In genomic region chr10:17418227-17418685, GRCm38 (mm10) we compare ENCODE assay signal across 12 mouse cellular contexts.
DNase-seq lines count a peak whose midpoint lies in the region; ATAC-seq and TF ChIP-seq lines count a peak whose summit lies in the region.
"Had no signal": no experiment of that assay in that cellular context is flagged by ENCODE, and none has a peak within 500 bp of the region (broad histone marks: within the 10 kb centered on the region; RNA-seq: fewer than 3 reads in every experiment).

No protein-coding gene starts in this region.

- H3K9me3 ChIP-seq in liver, embryonic 12.5 days (replicated peaks): no peaks in the 10 kb centered on the region
- H3K9me3 ChIP-seq in forebrain, embryonic 13.5 days (replicated peaks): no peaks in the 10 kb centered on the region
- H3K9me3 ChIP-seq: hindbrain, embryonic 15.5 days had no signal

- H3K4me3 ChIP-seq in liver, adult 2 months (ENCODE audit: insufficient read depth, low read depth, low read length): no peak overlapping the region
- no peak overlapping the region for H3K4me3 ChIP-seq in liver, embryonic 12.5 days
- H3K4me3 ChIP-seq in forebrain, embryonic 13.5 days: no peak overlapping the region
- H3K4me3 ChIP-seq: erythroblast, embryonic 14.5 days; hindbrain, embryonic 15.5 days had no signal

- no peaks in the 10 kb centered on the region for H3K36me3 ChIP-seq in liver, adult 2 months (ENCODE audit: control insufficient read depth, insufficient read depth, low read length)
- no peaks in the 10 kb centered on the region for H3K36me3 ChIP-seq in liver, embryonic 12.5 days
- H3K36me3 ChIP-seq in forebrain, embryonic 13.5 days (ENCODE audit: poor library complexity, severe bottlenecking): no peaks in the 10 kb centered on the region
- H3K36me3 ChIP-seq: hindbrain, embryonic 15.5 days had no signal

- TF ChIP-seq POLR2A in liver, adult 2 months (IDR thresholded peaks at IDR 0.05; ENCODE audit: extremely low read depth, insufficient read depth, low read length): no peak

- ATAC-seq in liver, embryonic 12.5 days: no peak
- ATAC-seq in hematopoietic stem cell, adult 5-6 weeks (replicated peaks in 1 of 2; ENCODE audit: insufficient read depth in 1 of 2, low FRiP score in 2 of 2, low TSS enrichment in 1 of 2, low read depth in 1 of 2, poor library complexity in 2 of 2, severe bottlenecking in 2 of 2): peak; percentile 75 to 87
- no peak for ATAC-seq in forebrain, embryonic 13.5 days
- ATAC-seq: liver, postnatal 0 days had no signal

- no peak overlapping the region for H3K4me2 ChIP-seq in liver, embryonic 12.5 days
- no peak overlapping the region for H3K4me2 ChIP-seq in forebrain, embryonic 13.5 days
- H3K4me2 ChIP-seq: hindbrain, embryonic 15.5 days had no signal

- H3K79me2 ChIP-seq in liver, adult 2 months (ENCODE audit: control insufficient read depth, insufficient read depth, low read length): no peaks in the 10 kb centered on the region

- no peak overlapping the region for H3K9ac ChIP-seq in liver, adult 2 months (ENCODE audit: low read depth, low read length)
- no peak overlapping the region for H3K9ac ChIP-seq in liver, embryonic 12.5 days
- no peak overlapping the region for H3K9ac ChIP-seq in forebrain, embryonic 13.5 days
- H3K9ac ChIP-seq: hindbrain, embryonic 15.5 days; liver, postnatal 0 days had no signal

- no peak for TF ChIP-seq CTCF in liver, adult 2 months (IDR thresholded peaks at IDR 0.05; ENCODE audit: low read depth, low read length)

- no peaks in the 10 kb centered on the region for H3K27me3 ChIP-seq in liver, adult 2 months (ENCODE audit: control insufficient read depth, insufficient read depth, low read length)
- no peaks in the 10 kb centered on the region for H3K27me3 ChIP-seq in liver, embryonic 12.5 days (replicated peaks)
- H3K27me3 ChIP-seq in forebrain, embryonic 13.5 days: no peaks in the 10 kb centered on the region
- H3K27me3 ChIP-seq: hindbrain, embryonic 15.5 days had no signal

- DNase-seq in adrenal gland, postnatal 14 days: peak; percentile 6
- DNase-seq in adrenal gland, adult 8-10 months: no peak
- DNase-seq in liver, adult 2 months (ENCODE audit: extremely low read depth, low read depth, low spot score): peak; percentile 35
- DNase-seq in monocyte, adult 2 months (ENCODE audit: low read depth in 1 of 2, low spot score in 2 of 2): peak; percentile 43 to 63
- no peak for DNase-seq in testis, postnatal 10 days (ENCODE audit: low spot score)
- DNase-seq: liver, postnatal 0 days; thymus, postnatal 4 days had no signal

- H3K4me1 ChIP-seq in liver, adult 2 months (ENCODE audit: control insufficient read depth, insufficient read depth, low read length): no peaks in the 10 kb centered on the region
- H3K4me1 ChIP-seq in liver, embryonic 12.5 days: no peaks in the 10 kb centered on the region
- H3K4me1 ChIP-seq in forebrain, embryonic 13.5 days: no peaks in the 10 kb centered on the region
- H3K4me1 ChIP-seq: hindbrain, embryonic 15.5 days had no signal

- WGBS in liver, adult 2 months: 69% methylated on average over 7 of the region's 7 CpGs
- 51% methylated on average over 7 of the region's 7 CpGs for WGBS in liver, embryonic 12.5 days (ENCODE audit: insufficient replicate concordance)
- WGBS in forebrain, embryonic 13.5 days: 66% methylated on average over 7 of the region's 7 CpGs

- H3K27ac ChIP-seq in liver, adult 2 months (replicated peaks; ENCODE audit: insufficient read depth, low read depth, low read length): no peak overlapping the region
- H3K27ac ChIP-seq in liver, embryonic 12.5 days: no peak overlapping the region
- H3K27ac ChIP-seq in forebrain, embryonic 13.5 days: no peak overlapping the region
- H3K27ac ChIP-seq: hindbrain, embryonic 15.5 days had no signal

Comparison
In these comparisons a context has a peak if more than half of its experiments do, and no peak if none do; other contexts are left out.
1. DNase-seq: peak in adrenal gland, postnatal 14 days (single experiment), liver, adult 2 months (single experiment) and monocyte, adult 2 months (2 of 2); none in adrenal gland, adult 8-10 months (single experiment) and testis, postnatal 10 days (single experiment).
2. ATAC-seq: peak in hematopoietic stem cell, adult 5-6 weeks (2 of 2); none in liver, embryonic 12.5 days (single experiment) and forebrain, embryonic 13.5 days (single experiment).